Mouse (Mus musculus): ENCODE data around the gene Uchl4.

Uchl4 gene

GRCm38 (mm10) chr9:64272611-64273010, 37.6 kb downstream of the Uchl4 start:
- no peak for DNase-seq (ENCODE audit: extremely low read depth, low read depth, low spot score)

DNA sequence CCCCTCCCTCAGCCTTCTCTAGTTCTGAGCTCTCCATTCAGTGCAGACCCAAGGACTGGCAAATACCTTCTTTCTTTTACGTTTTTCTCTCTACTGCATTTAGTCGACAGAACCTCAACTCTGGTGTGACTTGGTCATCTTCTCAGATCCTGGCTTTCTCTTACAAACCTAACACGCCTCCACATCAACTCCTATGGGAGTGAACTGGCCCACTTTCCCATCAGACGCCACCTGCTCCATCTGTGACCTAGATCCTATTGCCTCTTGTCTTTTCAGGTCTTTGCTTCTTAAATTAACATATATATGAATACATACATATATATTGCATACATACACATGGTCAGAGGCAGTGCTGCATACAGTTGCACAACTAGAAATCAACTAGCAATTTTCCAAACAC, 38.8 kb downstream of the Uchl4 start:
- DNase-seq (ENCODE audit: extremely low read depth, low read depth, low spot score) = no peak

- DNase-seq (ENCODE audit: extremely low read depth, low read depth, low spot score) = no peak
Observed at GRCm38 (mm10) chr9:64274291-64274690, 39.3 kb downstream of the Uchl4 start.

DNA sequence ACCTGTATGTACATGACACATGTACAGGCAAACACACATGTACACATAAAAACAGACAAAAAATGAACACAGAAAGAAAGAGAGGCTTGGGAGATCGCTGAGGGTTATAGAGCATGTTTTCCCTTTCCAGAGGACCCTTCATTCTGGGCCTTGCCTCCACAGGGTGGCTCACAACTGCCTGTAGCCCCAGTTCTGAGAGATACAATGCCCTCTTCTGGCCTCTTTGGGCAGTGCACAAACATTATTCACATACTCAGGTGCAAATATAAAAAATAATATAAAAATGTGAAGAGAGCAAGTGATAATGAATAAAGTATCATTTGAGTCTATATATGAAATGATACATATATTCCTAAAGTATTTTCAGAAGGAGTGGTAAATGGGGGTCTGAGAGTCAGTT, 39.9 kb downstream of the Uchl4 start:
- no peak for DNase-seq (ENCODE audit: extremely low read depth, low read depth, low spot score)

- DNase-seq (ENCODE audit: extremely low read depth, low read depth, low spot score) = no peak
Observed at GRCm38 (mm10) chr9:64277706-64278105, 42.7 kb downstream of the Uchl4 start.

DNA sequence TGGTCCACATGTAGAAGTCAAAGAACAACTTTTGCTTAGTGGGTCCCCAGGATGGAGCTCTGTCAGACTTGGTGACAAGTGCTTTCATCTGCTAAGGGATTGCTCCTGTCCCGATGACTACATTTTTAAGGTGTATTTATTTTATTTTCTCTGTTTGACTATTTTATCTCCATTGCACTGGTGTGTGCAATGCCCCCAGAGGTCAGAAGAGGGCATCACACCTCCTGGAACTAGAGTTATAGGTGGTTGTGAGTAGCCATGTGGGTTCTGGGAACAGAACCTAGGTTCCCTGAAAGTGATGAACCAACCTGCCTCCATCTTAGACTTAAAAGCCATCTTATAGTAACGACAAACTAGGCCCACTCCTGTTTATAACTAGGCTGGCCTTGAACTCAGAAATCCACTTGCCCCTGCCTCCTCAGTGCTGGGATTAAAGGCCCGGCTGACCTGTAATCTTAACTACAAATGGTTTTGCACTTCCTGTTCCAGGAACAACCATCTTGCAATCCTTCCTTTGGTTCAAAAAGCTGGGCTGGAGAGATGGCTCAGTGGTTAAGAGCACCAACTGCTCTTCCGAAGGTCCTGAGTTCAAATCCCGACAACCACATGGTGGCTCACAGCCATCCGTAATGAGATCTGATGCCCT, 43.8 kb downstream of the Uchl4 start:
- no peak for DNase-seq (ENCODE audit: extremely low read depth, low read depth, low spot score)

DNA sequence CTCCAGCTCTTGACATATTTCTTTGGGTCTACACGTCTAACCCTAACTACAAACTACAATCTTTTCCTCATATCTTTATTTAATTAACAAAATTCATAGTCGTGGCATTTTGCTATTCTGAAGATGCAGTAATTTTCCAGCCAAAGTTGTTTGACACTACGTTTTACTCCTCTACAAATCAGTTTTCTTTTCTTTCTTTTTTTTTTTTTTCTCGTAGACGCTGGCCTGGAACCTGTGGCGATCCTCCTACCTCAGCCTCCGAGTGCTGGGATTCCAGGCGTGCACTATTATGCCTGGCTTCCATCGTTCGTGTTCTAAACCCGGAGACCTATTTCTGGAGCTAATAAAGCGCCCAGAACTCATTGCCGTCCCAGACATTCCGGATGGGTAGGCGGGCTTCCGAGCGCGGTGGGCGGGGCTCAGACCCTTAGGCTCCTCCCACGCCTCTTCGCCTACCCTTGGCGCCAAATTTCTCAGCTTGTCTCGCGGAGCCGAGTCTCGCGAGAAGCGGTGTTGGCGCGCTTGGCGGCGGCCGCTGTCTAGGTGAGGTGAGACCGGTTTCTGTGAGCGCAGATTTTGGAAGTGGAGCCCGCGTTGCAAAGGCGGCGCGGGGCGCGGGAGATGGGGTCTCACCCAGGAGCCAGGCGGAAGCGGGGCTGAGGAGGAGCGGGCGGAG, 46.2 kb downstream of the Uchl4 start, which contains the start of gene Tipin:
TSS of gene Tipin (plus strand) at position 477 of the 676 bp plus-strand sequence.
- peak; percentile 45 for DNase-seq (ENCODE audit: extremely low read depth, low read depth, low spot score)

DNA sequence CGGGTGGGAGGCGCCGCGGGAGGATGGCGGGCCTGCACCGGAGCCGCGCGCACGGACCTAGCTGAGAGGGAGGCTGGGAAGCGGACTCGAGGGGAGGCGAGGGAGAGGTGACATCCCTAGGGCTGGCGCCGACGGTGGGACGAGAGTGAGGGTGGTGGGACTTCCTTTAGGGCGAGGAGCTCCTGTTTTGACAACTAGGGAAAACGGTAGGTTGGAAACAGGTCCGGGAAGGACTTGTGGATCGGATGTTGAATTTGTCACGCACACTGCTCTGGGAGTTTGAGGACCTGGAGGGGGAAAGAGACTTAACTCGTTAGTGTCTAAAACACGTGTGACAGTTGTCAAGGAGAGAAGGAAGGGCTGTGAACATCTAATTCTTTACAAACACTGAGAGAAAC, 46.8 kb downstream of the Uchl4 start:
- no peak for DNase-seq (ENCODE audit: extremely low read depth, low read depth, low spot score)

DNA sequence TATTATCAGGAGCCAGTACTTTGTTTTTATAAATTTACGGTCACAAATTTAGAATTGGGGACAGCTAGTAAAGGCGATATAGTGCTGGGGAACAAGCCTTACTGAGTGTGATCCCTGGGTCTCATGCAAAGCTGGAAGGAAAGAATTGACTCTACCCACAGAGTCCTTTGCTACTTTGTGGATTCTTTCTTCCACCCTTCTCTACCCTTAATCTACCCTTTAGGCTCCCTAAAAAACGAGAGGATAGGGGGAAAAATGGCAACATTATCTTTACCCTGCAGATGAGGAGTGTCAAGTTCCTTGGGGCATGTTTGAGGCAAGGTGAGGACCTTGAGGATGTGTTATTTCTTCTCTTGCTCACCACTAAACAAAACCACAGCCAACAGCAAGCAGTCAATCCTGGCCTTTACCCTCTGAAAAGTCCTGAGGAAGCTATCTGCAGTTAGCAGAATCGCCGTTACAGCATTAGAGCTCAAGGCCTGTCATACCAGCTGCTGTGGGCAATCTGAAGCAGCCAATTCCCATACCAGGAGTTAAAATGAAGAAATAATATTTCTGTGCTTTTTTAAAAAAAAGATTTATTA, 47.5 kb downstream of the Uchl4 start:
- DNase-seq (ENCODE audit: extremely low read depth, low read depth, low spot score) = no peak

Data from fat pad, adult 2 months (tissue).